Mouse (Mus musculus) heart, adult 8-10 months (tissue): Measurements from ENCODE around the gene Arid2. TPM values are rescaled to one million over a fixed set of nuclear protein-coding genes. Genes with fewer than 3 reads are reported as not detected.

ENCODE experiments used
- DNase-seq: peaks from one replicate; pipeline ENCODE4 v3.0.0; 2022; ENCODE audit warnings: low spot score
- total RNA-seq, 4 experiments: library from RNA; stranded (reverse); gene quantifications; 2 replicates each; pipeline ENCODE4 v1.2.4; 2022

Arid2 gene
- total RNA-seq, 4 experiments from 2014 or later: 18.8 to 22.3 (median 21.2) TPM

GRCm38 (mm10) chr15:96344591-96345285 lies 57.4 kb downstream of the Arid2 start:
- no peak for DNase-seq

DNA sequence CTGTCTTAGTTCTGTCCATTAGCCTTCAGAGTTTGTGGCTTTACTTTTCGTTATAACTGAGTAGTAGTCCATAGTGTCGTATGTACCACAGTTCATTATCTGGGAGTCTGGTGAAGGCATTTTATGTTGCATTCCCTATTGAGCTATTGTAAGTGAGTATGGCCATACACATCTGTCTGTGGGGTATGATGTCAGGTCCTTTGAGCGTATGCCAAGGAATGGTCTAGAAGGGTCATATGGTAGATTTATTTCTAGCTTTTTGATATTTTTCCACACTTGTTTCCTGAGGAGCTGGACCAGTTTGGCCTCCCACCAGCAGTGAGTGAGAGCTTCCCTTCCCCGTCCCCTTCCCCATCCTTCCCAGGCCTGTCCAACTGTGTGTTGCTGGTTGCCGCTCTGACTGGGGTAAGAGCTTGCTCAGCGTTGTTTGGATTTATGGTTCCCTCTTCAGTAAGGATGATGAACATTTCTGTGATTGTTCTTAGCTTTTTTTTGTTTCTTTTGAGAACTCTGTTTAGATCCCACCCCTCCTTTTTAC lies 58.1 kb downstream of the Arid2 start:
- no peak for DNase-seq

GRCm38 (mm10) chr15:96351432-96351831 lies 64.1 kb downstream of the Arid2 start:
- DNase-seq: no peak

GRCm38 (mm10) chr15:96358871-96359270 lies 71.6 kb downstream of the Arid2 start:
- no peak for DNase-seq

DNA sequence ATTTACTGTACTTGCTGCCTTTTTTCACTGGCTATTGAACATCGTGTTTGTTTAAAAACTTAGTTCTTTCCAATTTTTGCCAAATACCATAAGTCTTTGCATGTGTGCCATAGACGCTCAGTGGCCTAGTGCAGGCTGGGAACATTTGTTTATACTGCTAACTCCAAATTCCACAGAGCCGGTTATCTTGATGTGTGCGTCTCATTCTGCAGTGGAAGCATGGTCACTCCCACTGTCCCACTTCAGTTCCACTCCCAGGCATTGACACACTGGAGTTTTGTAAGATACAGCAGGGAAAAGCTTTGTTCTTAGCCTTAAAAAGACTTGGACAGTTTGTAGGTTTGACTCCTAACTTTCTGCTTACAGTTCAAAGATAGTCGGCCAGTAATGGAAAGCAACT lies 73.3 kb downstream of the Arid2 start:
- DNase-seq: no peak

DNA sequence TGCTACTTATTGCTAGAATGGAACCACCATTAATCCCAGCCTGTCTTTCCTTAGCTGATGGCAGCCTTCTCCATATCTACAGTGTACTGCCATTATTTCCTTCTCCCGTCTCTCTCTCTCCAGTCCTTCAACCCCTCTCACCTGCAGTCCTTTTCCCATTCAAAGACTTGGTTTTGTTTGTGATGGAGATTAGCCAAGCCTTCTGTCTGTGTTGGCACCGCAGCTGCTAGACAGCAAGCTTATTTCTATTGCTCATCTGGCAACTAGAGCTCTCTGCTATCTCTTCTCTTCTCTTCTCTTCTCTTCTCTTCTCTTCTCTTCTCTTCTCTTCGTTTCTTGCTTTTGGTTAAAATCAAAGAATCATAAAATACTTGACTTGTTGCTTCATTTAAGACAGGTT lies 78.0 kb downstream of the Arid2 start:
- DNase-seq: no peak

DNA sequence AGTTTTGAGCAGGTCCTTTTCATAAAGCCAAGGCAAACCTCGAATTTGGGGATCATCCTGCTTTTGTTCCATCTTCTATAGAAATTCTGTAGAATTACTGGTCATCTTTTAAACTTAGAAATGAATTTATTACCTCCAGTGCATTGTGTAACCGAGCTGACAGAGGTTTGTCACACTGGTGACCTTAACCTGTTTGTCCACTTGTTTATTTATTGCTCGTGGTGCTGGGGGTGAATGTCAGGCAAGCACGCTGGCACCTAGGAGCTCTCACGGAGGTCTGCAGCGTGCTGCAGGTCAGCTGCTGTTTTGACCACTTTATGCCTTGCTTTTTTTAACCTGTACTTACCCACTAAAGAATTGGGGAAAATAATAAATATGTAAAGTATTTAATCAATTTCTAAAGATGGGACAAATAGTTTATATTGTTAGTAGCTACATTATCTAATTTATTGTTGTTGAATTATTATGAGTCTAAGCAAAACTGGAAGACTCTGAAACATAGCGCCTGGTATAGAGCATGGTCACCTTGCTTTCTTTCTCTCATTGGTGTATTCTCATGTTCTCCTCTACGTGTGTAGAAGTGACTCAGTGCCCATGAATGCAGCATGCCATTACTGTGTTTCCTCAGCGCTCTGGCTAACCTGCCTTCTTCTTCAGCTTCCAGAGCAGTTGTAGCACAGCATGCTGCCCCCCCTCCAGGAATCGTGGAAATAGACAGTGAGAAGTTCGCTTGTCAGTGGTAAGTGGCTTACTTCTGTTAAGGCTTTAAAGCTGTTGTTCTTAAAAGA lies 79.1 kb downstream of the Arid2 start:
- DNase-seq: no peak

DNA sequence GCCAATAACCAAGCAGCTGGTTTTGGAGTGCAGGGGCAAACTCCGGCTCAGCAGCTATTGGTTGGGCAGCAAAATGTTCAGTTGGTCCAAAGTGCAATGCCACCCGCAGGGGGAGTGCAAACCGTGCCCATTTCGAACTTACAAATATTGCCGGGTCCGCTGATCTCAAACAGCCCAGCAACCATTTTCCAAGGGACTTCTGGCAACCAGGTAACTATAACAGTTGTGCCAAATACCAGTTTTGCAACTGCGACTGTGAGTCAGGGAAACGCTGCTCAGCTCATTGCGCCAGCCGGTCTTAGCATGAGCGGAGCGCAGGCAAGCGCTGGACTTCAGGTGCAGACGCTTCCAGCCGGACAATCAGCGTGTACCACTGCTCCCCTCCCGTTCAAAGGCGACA lies 84.0 kb downstream of the Arid2 start:
- no peak for DNase-seq

GRCm38 (mm10) chr15:96372628-96373027 lies 85.3 kb downstream of the Arid2 start:
- DNase-seq: no peak

DNA sequence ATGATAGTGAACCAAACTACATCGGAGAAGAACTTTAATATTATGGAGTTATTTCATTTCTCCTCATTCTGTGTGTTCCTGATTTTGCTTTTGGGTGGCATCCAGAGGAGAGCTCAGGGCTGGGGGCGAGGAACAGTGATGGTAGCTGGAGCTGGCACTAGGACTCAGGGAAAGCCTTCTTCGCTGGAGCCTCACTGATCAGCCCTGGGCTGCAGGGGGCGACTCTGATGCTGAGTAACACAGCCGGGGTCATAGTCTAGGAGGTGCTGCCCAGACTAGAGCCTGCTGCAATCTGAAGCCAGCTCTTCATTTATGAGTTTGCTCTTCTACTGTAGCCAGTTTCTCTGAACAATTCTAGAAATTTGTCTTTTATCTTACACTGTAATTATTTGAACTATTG lies 85.8 kb downstream of the Arid2 start:
- DNase-seq: no peak

DNA sequence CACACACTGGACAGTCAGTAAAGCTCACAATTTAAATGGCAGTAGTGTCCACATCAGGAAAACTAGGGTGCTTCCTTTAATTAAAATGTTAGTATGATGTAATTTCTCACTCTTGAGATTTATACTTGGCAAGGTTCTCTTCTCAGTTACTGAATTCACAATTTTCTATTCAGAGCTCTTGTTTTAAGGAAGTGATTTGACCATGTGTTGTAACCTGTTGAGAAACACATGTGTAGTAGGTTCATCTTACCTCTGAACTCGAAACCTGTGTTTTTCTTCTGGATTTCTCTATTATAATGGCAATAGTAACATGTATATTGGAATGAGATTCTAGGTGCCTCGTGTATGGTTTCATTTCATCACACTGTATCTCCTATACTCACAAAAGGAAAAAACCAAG lies 88.9 kb downstream of the Arid2 start:
- DNase-seq: no peak

DNA sequence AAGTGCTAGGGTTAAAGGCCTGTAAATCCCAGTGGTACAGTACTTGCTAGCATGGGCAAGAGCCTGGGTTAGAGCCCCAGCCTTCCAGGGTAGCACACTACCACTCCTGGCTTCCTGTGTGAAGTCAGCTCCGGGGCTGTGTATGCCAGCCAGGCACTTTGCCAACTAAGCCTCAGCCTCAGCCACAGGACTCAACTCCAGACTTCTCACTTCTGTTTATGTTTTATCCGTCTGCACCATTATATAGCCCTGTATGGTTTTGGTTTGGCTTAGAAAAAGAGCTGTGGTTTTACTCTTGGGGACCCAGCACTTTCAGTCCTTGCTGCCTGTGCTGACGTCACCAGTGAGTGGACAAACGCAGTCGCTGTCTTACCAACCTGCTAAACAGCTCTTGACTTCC lies 89.9 kb downstream of the Arid2 start:
- DNase-seq: peak; percentile 7

DNA sequence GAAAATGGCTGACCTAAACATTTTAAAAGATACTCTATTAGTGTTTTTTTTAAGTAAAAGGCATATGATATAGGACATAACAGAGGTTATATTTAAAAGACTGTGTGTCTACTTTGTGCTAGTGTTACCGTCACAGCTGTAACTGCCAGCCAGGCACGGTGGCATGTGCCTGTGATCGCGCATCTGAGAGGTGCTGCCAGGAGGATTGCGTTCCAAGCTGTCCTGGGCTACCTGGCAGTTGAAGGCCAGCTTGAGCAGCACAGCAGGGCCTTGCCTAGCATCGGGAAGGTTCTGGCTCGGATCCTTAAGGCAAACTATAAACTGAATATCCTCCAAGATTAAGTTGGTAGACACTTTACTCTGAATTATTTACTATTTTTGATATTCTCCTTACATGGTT lies 90.4 kb downstream of the Arid2 start:
- no peak for DNase-seq

DNA sequence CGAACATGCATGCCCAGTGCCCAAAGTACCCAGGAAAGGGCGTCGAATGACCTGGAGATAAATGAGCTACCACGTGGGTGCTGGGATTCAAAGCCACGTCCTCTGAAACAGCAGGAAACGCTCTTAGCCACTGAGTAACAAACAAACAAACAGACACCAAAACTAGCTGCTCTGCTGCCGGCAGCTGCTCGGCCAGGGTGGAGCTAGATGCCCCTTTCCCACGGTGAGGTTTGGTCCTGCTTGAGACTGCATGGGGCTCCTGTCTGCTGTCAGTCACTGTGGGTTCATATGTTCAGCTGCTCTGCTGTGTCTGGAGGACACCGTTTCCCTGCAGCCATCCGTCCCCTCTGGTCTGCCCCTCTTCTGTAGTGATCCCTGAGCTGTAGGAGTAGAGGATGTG lies 94.9 kb downstream of the Arid2 start:
- DNase-seq: no peak

- no peak for DNase-seq
These were observed 101.2 kb downstream of the Arid2 start for GRCm38 (mm10) chr15:96388565-96388964.

- DNase-seq: no peak
These were observed 105.6 kb downstream of the Arid2 start for GRCm38 (mm10) chr15:96392878-96393277.

GRCm38 (mm10) chr15:96395071-96395470 lies 107.8 kb downstream of the Arid2 start:
- DNase-seq: no peak

- DNase-seq: no peak
These were observed 109.5 kb downstream of the Arid2 start for GRCm38 (mm10) chr15:96396641-96397344.

GRCm38 (mm10) chr15:96398333-96398732 lies 111.0 kb downstream of the Arid2 start:
- DNase-seq: no peak

GRCm38 (mm10) chr15:96405548-96405947 lies 118.2 kb downstream of the Arid2 start:
- no peak for DNase-seq

- no peak for DNase-seq
These were observed 118.9 kb downstream of the Arid2 start for GRCm38 (mm10) chr15:96406253-96406652.

DNA sequence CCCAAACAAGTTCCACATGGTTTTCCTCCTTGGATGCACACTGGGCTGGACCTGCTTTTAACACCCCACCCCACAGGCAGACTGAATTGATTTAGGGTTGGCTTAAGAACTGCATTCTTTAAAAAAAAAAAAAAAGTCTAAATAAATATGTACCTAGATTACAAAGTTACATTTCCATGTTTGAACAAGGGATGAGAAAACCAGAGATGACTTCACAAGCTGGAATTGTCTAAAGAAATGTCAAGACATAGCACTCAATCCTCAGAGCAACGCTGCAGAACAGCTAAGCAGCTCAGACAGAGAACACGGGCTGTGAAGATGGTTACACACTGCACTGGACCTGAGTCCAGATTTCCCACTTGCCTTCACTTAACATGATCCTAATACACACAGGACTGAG lies 119.8 kb downstream of the Arid2 start:
- DNase-seq: no peak
